Mouse (Mus musculus) R1 (cell line): ENCODE measurements around the gene Golga4.
A peak's percentile ranks its signal among the peaks of the same experiment; 100 is the strongest.

ENCODE experiments used
- DNase-seq: peaks from one replicate; pipeline ENCODE4 v3.0.0-alpha.2; 2018; ENCODE audit warnings: low read depth, low spot score

The Golga4 gene

GRCm38 (mm10) chr9:118488896-118489578 lies 17.0 kb upstream of the Golga4 start:
- DNase-seq, result peak; percentile 89

- DNase-seq, result peak; percentile 87
Measured at GRCm38 (mm10) chr9:118489579-118490019, 16.5 kb upstream of the Golga4 start.

- no peak for DNase-seq
Measured at GRCm38 (mm10) chr9:118491195-118491594, 14.9 kb upstream of the Golga4 start.

- DNase-seq, result no peak
Measured at GRCm38 (mm10) chr9:118492932-118493698, 13.0 kb upstream of the Golga4 start.

DNA sequence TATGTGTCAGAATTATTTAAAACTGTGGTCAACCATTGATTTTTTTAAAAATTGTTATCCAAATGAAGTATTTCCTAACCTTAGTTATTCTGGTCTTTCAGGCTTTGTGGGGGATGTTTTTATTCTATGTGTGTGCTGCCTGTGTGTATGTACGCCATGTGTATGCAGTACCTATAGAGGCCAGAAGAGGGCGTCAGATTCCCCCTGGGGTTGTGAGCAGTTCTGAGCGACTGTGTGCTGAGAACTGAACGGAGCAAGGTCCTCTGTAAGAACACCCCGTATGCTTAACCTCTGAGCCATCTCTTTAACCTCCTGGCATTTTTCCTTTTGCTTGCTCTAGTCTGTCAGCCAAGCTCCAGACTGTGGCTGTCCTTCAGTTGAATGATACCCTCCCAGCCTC lies 12.0 kb upstream of the Golga4 start:
- peak; percentile 76 for DNase-seq

DNA sequence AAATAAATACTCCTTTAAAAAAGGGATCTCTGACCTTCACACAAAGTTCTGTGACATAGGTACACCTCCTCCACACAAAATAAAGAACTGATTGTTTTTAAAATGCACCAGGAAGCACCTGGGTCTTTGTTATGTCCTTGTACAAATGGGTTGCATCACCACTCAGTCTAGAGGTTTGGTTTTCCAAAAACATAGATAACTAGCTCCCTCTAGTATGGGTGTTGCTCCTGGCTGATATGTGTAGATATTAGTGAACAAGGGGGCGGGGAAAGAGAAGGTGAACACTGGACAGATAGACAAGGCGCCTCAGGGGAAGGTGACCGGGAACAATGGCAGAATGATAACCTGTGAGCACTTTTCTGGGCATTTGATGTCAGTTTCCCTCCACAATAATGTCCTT lies 10.1 kb upstream of the Golga4 start:
- peak; percentile 16 for DNase-seq

GRCm38 (mm10) chr9:118496952-118497351 lies 9.1 kb upstream of the Golga4 start:
- peak; percentile 94 for DNase-seq

DNA sequence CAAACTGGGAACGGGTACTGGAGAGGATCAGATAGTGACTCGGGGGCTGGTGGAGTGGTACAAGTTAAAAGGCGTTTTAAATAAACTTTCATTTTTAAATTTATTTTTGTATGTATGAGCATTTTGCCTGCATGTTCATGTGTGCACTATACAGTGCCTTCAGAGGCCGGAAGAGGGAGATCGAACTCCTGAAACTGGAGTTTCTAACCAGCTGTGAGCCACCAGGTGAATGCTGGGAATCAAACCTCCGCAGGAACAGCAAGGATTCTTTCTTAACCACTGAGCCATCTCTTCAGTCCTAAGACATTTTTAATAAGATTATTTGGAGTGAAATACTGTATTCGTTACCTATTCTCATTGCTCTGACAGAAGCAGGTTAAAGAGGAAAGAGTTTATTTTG lies 8.0 kb upstream of the Golga4 start:
- peak; percentile 75 for DNase-seq

- DNase-seq, result no peak
Measured at GRCm38 (mm10) chr9:118500963-118501362, 5.1 kb upstream of the Golga4 start.

DNA sequence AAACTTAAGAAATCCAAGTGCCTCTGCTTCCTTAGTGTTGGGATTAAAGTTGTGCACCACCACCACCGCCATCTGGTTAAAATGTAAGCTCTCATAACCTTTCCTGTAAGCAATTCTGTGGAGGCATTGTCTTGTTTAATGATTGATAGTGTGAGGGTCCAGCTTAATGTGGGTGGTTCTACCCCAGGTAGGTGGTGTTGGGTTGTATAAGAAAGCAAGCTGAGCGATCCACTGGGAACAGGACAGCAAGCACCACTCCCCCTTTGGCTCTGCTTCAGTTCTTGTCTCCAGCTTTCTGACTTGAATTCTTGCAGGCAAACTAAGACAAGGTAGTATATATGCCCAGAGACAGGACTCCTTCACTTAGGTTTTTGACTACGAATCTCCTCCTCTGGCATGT lies 1.4 kb upstream of the Golga4 start:
- no peak for DNase-seq

- DNase-seq, result peak; percentile 19
Measured at GRCm38 (mm10) chr9:118506404-118507231, 551 bp downstream of the Golga4 start.

- no peak for DNase-seq
Measured at GRCm38 (mm10) chr9:118507552-118507951, 1.5 kb downstream of the Golga4 start.

- DNase-seq, result no peak
Measured at GRCm38 (mm10) chr9:118508601-118509000, 2.5 kb downstream of the Golga4 start.

- DNase-seq, result peak; percentile 45
Measured at GRCm38 (mm10) chr9:118510941-118511690, 5.0 kb downstream of the Golga4 start.

- DNase-seq, result no peak
Measured at GRCm38 (mm10) chr9:118512681-118513233, 6.7 kb downstream of the Golga4 start.

- no peak for DNase-seq
Measured at GRCm38 (mm10) chr9:118515476-118515875, 9.4 kb downstream of the Golga4 start.

GRCm38 (mm10) chr9:118516162-118516561 lies 10.1 kb downstream of the Golga4 start:
- no peak for DNase-seq

DNA sequence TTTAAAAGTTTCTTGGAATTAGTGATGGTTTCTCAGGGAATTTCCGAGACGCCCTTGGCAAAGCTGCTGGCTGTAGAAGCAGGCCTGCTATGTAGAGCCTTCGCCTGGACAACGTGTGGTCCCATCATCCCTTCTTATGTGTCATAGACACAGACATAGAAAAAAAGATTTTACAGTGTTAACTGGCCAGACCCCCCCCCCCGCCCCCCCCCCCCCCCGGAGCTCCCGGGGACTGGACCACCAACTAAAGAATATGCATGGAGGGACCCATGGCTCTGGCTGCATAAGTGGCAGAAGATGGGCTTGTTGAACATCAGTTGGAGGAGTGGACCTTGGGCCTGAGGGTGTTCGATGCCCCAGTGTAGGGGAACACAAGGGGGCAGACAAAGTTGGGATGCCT lies 11.6 kb downstream of the Golga4 start:
- DNase-seq, result no peak

- DNase-seq, result no peak
Measured at GRCm38 (mm10) chr9:118519101-118519500, 13.0 kb downstream of the Golga4 start.

- no peak for DNase-seq
Measured at GRCm38 (mm10) chr9:118520011-118520410, 13.9 kb downstream of the Golga4 start.

DNA sequence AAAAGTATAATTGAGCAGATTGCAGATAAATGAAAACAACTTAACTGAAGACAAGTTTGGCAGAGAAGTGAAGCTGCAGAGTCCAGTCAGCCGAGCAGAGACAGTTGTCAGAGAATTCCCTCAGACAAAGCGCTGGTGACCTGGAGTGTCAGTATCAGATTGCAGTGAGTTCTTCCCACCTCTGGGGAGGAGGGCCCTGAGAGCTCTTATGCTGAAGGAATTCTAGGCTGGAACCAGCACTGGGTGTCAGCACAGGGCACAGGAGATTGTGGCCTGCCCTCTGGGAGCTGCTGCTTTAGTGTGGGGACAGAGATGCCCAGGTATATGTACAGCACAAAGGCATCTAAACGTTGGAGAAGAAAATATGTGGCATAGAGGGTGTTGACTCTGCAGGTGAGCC lies 14.8 kb downstream of the Golga4 start:
- peak; percentile 38 for DNase-seq
